Mouse (Mus musculus): Measurements from ENCODE around the gene Ect2l. TPM values are rescaled to one million over a fixed set of nuclear protein-coding genes. Genes with fewer than 3 reads are reported as not detected.
"Not testable (repeated sequence)": the region's sequence is repeated elsewhere in the genome, so short reads cannot be mapped to it uniquely, and the experiment has no call there.

The Ect2l gene
- polyA plus RNA-seq, 1 experiment: not detected

DNA sequence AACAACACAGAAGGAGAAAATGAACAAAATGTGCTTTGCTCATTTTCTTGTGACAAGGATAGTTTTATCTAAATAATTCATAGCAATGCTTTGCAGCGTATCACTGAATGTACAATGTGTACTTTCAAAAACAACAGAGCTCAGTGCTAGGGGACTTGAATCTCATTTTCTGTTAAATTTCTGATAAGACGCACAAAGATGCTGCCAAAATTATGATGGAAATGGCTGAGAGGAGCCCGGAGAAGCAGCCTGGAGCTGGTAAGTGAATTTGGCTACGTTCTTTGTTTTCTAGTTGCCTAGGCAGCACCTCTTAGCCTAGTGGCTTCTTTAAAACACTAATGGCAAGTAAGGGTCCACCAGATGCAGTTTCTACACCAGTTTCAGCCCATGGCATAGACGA lies 28.4 kb downstream of the Ect2l start:
- Histone ChIP-seq H3K4me3 (replicated peaks; ENCODE audit: control insufficient read depth, low read depth, low read length) (no peak overlapping the region), H3K27ac (ENCODE audit: control insufficient read depth, insufficient read depth, low read depth, low read length, poor library complexity) (no peak overlapping the region), H3K4me1 (ENCODE audit: control insufficient read depth, insufficient read depth, low read length) (no peaks in the 10 kb centered on the region)
- 81% methylated on average over 5 of the region's 5 CpGs for WGBS
- TF ChIP-seq POLR2A (IDR thresholded peaks at IDR 0.05; ENCODE audit: borderline replicate concordance, control insufficient read depth, low read depth, low read length): no peak

DNA sequence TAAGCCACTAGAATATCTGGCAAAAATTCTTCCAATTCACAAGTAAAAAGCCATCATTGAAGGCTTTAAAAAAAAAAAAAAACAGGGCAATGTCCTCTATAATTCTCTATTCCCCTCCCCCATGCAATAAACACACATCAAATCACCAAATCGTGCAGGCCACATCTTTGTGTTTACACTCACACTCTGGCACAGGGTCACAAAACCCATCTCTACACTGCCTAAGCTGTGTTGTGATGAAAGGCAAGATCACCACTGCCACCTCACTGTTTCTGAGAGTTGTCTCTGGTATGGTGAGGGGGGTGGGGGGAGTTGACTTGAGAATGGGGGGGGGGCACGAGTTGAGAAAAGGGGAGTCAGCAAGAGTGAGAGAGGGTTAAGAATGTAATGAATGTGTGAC lies 33.4 kb downstream of the Ect2l start:
- H3K4me1 ChIP-seq (ENCODE audit: control insufficient read depth, insufficient read depth, low read length): peaks cover 1% of the 10 kb centered on the region; the same call in 1 of the 2 replicates
- 62% methylated on average over 2 of the region's 2 CpGs for WGBS
- H3K27ac ChIP-seq (ENCODE audit: control insufficient read depth, insufficient read depth, low read depth, low read length, poor library complexity): no peak overlapping the region
- TF ChIP-seq POLR2A (IDR thresholded peaks at IDR 0.05; ENCODE audit: borderline replicate concordance, control insufficient read depth, low read depth, low read length): no peak
- no peak overlapping the region for H3K4me3 ChIP-seq (replicated peaks; ENCODE audit: control insufficient read depth, low read depth, low read length)

DNA sequence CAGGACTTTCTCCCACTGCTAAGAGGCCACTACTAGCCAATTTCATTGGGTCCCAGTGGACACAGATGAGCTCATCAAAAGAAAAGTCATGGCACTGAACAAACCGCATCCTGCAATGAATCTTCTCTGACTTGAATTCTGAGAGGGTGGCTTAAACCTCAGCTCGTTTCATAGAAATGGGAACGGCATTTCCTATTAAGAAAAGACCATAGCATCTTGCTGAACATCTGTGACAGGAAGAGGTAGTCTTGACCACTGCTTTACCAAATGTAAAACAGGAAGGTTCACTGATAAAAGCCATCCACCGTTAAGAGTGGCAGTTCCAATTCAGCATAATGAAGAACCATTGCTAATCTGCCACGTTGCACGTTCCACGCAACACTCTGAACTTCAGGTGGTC lies 34.0 kb downstream of the Ect2l start:
- H3K27ac ChIP-seq (ENCODE audit: control insufficient read depth, insufficient read depth, low read depth, low read length, poor library complexity): no peak overlapping the region
- 15% methylated on average over 7 of the region's 7 CpGs for WGBS
- H3K4me1 ChIP-seq (ENCODE audit: control insufficient read depth, insufficient read depth, low read length): peaks cover 1% of the 10 kb centered on the region; the same call in 1 of the 2 replicates
- TF ChIP-seq CTCF (IDR thresholded peaks at IDR 0.05; ENCODE audit: control insufficient read depth, insufficient read depth, low read length) (no peak), POLR2A (IDR thresholded peaks at IDR 0.05; ENCODE audit: borderline replicate concordance, control insufficient read depth, low read depth, low read length) (no peak)
- H3K4me3 ChIP-seq (replicated peaks; ENCODE audit: control insufficient read depth, low read depth, low read length): no peak overlapping the region

DNA sequence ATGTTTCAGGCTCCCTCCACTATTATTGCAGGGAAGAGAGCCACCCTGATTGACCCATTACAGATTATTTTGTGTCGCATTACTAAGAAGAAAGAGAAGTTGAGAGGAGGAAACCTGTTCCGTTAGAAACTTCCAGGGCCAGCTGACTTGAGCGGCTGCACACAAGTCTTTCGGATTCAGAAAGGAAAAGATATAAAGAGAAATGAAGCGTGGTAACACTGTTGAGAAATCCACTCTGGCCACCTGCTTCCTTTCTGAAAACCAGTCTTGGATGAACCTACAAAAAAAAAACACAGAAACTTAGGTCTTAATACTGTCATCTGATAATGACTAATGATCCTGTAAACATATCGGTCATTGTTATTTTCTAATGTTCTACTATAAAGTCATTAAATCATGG lies 35.6 kb downstream of the Ect2l start:
- WGBS: 18% methylated on average over 6 of the region's 6 CpGs
- Histone ChIP-seq H3K27ac (ENCODE audit: control insufficient read depth, insufficient read depth, low read depth, low read length, poor library complexity) (no peak overlapping the region), H3K4me1 (ENCODE audit: control insufficient read depth, insufficient read depth, low read length) (peaks cover 1% of the 10 kb centered on the region; the same call in 1 of the 2 replicates), H3K4me3 (replicated peaks; ENCODE audit: control insufficient read depth, low read depth, low read length) (no peak overlapping the region)
- TF ChIP-seq POLR2A (IDR thresholded peaks at IDR 0.05; ENCODE audit: borderline replicate concordance, control insufficient read depth, low read depth, low read length) (no peak), CTCF (IDR thresholded peaks at IDR 0.05; ENCODE audit: control insufficient read depth, insufficient read depth, low read length) (no peak)

DNA sequence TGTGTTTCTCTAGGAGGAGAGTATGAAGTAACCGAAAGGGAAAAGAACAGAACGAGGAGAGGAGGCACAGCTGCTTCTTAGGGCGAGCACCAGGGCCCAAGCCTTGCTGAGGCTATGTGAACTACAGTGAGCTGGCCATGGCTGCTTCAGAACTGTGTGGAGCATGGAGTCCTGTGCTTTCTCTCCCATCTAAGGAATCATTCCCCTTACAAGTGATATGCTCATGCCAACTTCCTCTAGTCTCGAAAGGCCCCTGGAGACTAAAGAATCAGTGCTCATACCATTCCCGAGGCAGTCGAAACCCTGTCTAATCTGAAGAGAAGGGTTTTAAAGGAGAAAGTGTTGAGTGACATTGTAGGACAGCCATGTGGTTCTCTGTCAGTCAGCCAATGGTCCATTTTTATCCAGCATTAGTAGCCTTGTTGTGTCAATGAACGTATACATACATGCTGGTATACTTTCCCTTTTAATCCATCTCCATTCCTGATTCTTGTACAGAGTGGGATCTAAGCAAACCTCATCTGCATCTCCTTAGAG lies 48.2 kb downstream of the Ect2l start:
- TF ChIP-seq CTCF (IDR thresholded peaks at IDR 0.05; ENCODE audit: control insufficient read depth, insufficient read depth, low read length) (no peak), POLR2A (IDR thresholded peaks at IDR 0.05; ENCODE audit: borderline replicate concordance, control insufficient read depth, low read depth, low read length) (no peak)
- Histone ChIP-seq H3K4me3 (replicated peaks; ENCODE audit: control insufficient read depth, low read depth, low read length) (no peak overlapping the region), H3K27ac (ENCODE audit: control insufficient read depth, insufficient read depth, low read depth, low read length, poor library complexity) (no peak overlapping the region), H3K4me1 (ENCODE audit: control insufficient read depth, insufficient read depth, low read length) (no peaks in the 10 kb centered on the region)
- 82% methylated on average over 7 of the region's 7 CpGs for WGBS

DNA sequence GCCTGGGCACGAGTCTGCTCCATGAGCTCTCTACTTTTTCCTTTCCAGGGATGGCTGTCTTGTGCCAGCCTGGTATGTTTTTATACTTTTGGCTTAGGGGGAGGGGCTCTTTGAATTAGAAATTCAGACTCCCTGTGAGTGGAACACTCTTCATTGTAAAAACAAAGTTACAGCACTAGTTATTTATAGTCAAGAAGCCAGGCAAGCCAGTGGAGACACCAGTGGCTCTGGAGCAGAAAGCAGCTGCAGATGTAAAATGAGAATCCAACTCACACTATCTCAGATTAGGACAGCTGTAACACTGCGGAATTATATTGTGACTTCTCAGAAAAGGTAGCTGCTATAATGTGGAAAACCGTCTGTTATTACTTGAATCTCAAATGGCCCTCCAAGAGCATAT lies 63.5 kb downstream of the Ect2l start:
- 81% methylated on average over 3 of the region's 3 CpGs for WGBS
- Histone ChIP-seq H3K4me1 (ENCODE audit: control insufficient read depth, insufficient read depth, low read length) (no peaks in the 10 kb centered on the region), H3K27ac (ENCODE audit: control insufficient read depth, insufficient read depth, low read depth, low read length, poor library complexity) (no peak overlapping the region), H3K4me3 (replicated peaks; ENCODE audit: control insufficient read depth, low read depth, low read length) (no peak overlapping the region)
- TF ChIP-seq POLR2A (IDR thresholded peaks at IDR 0.05; ENCODE audit: borderline replicate concordance, control insufficient read depth, low read depth, low read length): no peak

DNA sequence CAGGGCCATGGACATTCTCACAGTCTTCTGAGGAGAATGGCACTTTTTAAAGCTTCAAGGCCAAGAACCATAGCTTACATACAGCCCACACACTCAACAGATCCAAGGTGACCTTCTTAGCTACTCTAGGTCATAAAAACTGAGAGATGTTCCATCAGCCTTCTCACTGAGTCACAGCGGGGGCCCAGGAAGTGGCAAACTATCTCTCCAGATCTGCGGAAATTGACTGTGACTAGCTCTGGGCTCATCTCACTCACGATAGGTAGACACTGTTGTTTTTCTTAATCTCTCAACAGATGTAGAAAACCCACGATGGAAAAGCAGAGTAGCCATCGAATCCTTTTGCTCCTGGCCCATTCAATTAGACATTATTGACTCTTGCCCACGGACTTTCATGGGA lies 68.5 kb downstream of the Ect2l start:
- H3K27ac ChIP-seq (ENCODE audit: control insufficient read depth, insufficient read depth, low read depth, low read length, poor library complexity): no peak overlapping the region
- no peaks in the 10 kb centered on the region; the same call in 1 of the 2 replicates for H3K4me1 ChIP-seq (ENCODE audit: control insufficient read depth, insufficient read depth, low read length)
- 79% methylated on average over 6 of the region's 6 CpGs for WGBS
- no peak for TF ChIP-seq POLR2A (IDR thresholded peaks at IDR 0.05; ENCODE audit: borderline replicate concordance, control insufficient read depth, low read depth, low read length)
- TF ChIP-seq CTCF (IDR thresholded peaks at IDR 0.05; ENCODE audit: control insufficient read depth, insufficient read depth, low read length): no peak
- H3K4me3 ChIP-seq (replicated peaks; ENCODE audit: control insufficient read depth, low read depth, low read length): no peak overlapping the region

DNA sequence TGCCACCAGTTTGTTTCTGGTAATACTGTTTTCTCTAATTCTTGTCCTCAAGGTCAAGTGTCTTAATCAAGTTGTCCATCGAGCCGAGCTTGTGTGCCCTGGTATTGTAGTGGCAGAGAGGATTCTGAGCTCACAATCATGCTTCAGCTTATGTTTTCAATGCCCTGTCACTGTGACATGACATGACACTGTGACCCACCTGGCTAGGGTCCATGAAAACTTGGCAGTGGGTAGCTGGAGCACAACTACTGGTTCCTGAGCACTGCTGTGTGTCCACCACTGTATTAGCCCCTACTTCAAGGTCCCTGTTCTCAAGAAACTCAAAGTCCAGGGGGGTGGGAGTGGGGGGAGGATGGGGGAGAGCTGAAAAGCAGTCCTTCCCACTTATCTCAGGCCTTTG lies 69.3 kb downstream of the Ect2l start:
- no peak for TF ChIP-seq POLR2A (IDR thresholded peaks at IDR 0.05; ENCODE audit: borderline replicate concordance, control insufficient read depth, low read depth, low read length)
- WGBS: 88% methylated on average over 2 of the region's 2 CpGs
- no peak overlapping the region for H3K27ac ChIP-seq (ENCODE audit: control insufficient read depth, insufficient read depth, low read depth, low read length, poor library complexity)
- H3K4me3 ChIP-seq (replicated peaks; ENCODE audit: control insufficient read depth, low read depth, low read length): no peak overlapping the region
- H3K4me1 ChIP-seq (ENCODE audit: control insufficient read depth, insufficient read depth, low read length): no peaks in the 10 kb centered on the region; the same call in 1 of the 2 replicates

DNA sequence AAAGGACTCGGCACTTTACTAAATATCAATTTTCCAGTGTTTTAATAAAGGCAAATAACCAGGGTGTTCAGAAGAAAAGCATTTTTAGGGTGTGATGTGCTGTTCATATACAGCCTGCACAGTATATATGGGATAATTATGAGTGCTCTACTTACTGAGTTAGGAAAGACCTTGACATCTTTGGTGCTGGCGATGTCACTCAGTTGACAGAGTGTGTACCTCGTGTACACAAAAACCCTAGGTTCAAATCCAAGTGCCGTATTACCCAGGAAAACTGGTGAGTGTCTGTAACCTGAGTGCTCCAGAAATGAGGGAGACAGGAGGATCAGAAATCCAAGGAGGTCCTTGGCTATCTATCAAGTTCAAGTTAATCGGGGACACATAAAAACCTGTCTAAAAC lies 71.1 kb downstream of the Ect2l start:
- TF ChIP-seq CTCF (IDR thresholded peaks at IDR 0.05; ENCODE audit: control insufficient read depth, insufficient read depth, low read length): no peak
- TF ChIP-seq POLR2A (IDR thresholded peaks at IDR 0.05; ENCODE audit: borderline replicate concordance, control insufficient read depth, low read depth, low read length): no peak
- no peak overlapping the region for H3K27ac ChIP-seq (ENCODE audit: control insufficient read depth, insufficient read depth, low read depth, low read length, poor library complexity)
- no peaks in the 10 kb centered on the region; the same call in 1 of the 2 replicates for H3K4me1 ChIP-seq (ENCODE audit: control insufficient read depth, insufficient read depth, low read length)
- no peak overlapping the region for H3K4me3 ChIP-seq (replicated peaks; ENCODE audit: control insufficient read depth, low read depth, low read length)
- WGBS: 78% methylated on average over 5 of the region's 5 CpGs

DNA sequence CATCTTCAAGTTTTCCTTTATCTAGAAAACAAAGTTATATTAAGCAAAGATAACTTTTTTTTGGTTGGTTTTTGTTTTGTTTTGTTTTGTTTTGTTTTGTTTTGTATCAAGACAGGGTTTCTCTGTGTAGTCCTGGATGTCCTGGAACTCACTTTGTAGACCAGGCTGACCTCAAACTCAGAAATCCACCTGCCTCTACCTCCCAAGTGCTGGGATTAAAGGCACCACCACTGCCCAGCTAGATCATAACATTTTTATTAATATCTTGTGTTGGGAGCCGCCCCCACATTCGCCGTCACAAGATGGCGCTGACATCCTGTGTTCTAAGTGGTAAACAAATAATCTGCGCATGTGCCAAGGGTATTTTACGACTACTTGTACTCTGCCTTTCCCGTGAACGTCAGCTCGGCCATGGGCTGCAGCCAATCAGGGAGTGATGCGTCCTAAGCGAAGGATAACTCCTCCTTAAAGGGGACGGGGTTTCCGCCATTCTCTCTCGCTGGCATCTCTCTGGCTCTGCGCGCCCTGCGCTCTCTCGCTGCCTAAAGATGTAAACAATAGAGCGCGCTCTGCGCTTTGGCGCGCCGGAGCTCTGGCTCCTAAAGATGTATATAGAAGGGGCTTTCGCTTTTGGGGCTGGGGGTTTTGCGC lies 71.7 kb downstream of the Ect2l start:
- H3K4me1 ChIP-seq (ENCODE audit: control insufficient read depth, insufficient read depth, low read length); H3K4me3 ChIP-seq (replicated peaks; ENCODE audit: control insufficient read depth, low read depth, low read length); H3K27ac ChIP-seq (ENCODE audit: control insufficient read depth, insufficient read depth, low read depth, low read length, poor library complexity): not testable (repeated sequence)
- 72% methylated on average over 15 of the region's 26 CpGs for WGBS
